Mouse (Mus musculus): ENCODE results near the gene Gpsm2. TPM values are rescaled to one million over a fixed set of nuclear protein-coding genes. Genes with fewer than 3 reads are reported as not detected.

Gpsm2 gene
- polyA plus RNA-seq, 1 experiment from 2014 or later, result 27.5 TPM

GRCm38 (mm10) chr3:108751061-108751460 is 29.0 kb upstream of the Gpsm2 start:
- H3K4me1 ChIP-seq (ENCODE audit: control insufficient read depth in 2 of 2, insufficient read depth in 2 of 2, low read length in 2 of 2), result no peaks in the 10 kb centered on the region
- no peak for ATAC-seq (ENCODE audit: insufficient number of reproducible peaks, insufficient read depth, low FRiP score, low read depth)

DNA sequence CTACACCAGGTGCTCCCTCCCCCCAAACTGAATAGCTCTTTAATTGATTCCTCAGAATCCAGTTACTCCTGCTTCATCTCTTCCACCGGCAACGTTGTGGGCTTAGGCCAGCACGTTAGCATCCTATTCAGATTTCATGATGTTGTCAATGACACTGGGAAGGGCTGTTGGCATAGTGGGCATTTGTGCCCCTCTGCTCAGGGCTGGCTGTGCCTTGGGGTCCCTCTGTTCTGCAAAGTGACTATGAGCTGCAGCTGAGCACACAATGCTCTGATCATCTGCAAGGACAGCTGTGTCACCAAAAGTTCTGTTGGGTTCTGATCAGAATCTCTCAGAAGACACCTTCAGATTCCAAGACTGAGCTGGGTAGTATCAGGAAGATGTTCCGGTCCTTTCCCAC is 22.0 kb upstream of the Gpsm2 start:
- Histone ChIP-seq H3K27me3 (ENCODE audit: control insufficient read depth, insufficient read depth, low read length) (no peaks in the 10 kb centered on the region), H3K9ac (ENCODE audit: low read length) (no peak overlapping the region), H3K4me2 (ENCODE audit: low read length) (no peak overlapping the region), H3K4me1 (ENCODE audit: control insufficient read depth in 2 of 2, insufficient read depth in 2 of 2, low read length in 2 of 2) (no peaks in the 10 kb centered on the region; a peak in 1 of 4 replicates), H3K4me3 (ENCODE audit: control insufficient read depth in 1 of 2, insufficient read depth in 1 of 2, low read depth in 1 of 2, low read length in 2 of 2) (no peak overlapping the region), H3K27ac (replicated peaks in 1 of 2; ENCODE audit: control insufficient read depth in 1 of 2, insufficient read depth in 1 of 2, low read depth in 2 of 2, low read length in 2 of 2) (no peak overlapping the region), H3K36me3 (ENCODE audit: control insufficient read depth, insufficient read depth, low read length) (no peaks in the 10 kb centered on the region), H3K9me3 (ENCODE audit: control insufficient read depth, low read length) (no peaks in the 10 kb centered on the region)
- no peak for ATAC-seq (ENCODE audit: insufficient number of reproducible peaks, insufficient read depth, low FRiP score, low read depth)
- 85% methylated on average over 4 of the region's 4 CpGs for WGBS

More at GRCm38 (mm10) chr3:108751061-108751460, 29.0 kb upstream of the Gpsm2 start:
- Histone ChIP-seq H3K9me3 (ENCODE audit: control insufficient read depth, low read length) (no peaks in the 10 kb centered on the region), H3K27me3 (ENCODE audit: control insufficient read depth, insufficient read depth, low read length) (no peaks in the 10 kb centered on the region), H3K36me3 (ENCODE audit: control insufficient read depth, insufficient read depth, low read length) (no peaks in the 10 kb centered on the region), H3K4me3 (ENCODE audit: control insufficient read depth in 1 of 2, insufficient read depth in 1 of 2, low read depth in 1 of 2, low read length in 2 of 2) (no peak overlapping the region), H3K27ac (replicated peaks in 1 of 2; ENCODE audit: control insufficient read depth in 1 of 2, insufficient read depth in 1 of 2, low read depth in 2 of 2, low read length in 2 of 2) (no peak overlapping the region), H3K9ac (ENCODE audit: low read length) (no peak overlapping the region), H3K4me2 (ENCODE audit: low read length) (no peak overlapping the region)
- 61% methylated on average over 6 of the region's 6 CpGs for WGBS

DNA sequence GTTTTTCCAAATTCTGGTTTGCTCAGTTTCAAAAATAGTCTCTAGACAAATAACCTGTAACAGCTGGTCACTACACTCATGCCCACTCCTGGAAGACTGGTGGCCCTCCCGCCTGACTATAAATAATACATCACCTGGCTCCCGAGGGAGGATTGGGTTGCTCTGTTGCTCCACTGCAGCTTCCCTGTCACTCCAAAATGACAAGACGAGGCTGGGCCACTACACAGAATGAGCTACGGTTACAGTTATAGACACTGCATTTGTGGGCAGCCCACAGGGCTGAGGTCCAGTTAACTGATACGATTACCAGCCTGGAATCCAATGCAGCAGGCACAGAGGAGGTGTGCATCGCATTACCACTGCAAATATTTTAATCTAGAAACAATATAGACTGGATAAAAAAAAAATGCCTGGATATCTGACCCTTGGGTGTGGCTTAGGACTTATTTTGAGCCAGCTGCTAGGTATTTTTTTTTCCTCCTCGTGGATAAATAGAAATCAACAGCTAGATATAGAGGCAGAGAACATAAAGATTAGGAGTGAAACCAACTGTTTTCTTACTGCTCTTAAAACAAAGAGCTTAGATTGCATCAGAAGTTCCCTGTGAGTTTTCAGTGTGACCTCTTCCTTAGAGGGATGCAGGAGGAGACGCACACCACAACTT is 17.1 kb upstream of the Gpsm2 start, which contains the start of gene Aknad1:
Gene Aknad1 (plus strand): TSS at position 614 of the 664 bp plus-strand sequence.
- H3K4me3 ChIP-seq (ENCODE audit: control insufficient read depth in 1 of 2, insufficient read depth in 1 of 2, low read depth in 1 of 2, low read length in 2 of 2), result no peak within 1 kb of the TSS
- H3K9me3 ChIP-seq (ENCODE audit: control insufficient read depth, low read length), result no peaks in the 10 kb centered on the region
- no peaks in the 10 kb centered on the region for H3K27me3 ChIP-seq (ENCODE audit: control insufficient read depth, insufficient read depth, low read length)
- no peak within 1 kb of the TSS for H3K9ac ChIP-seq (ENCODE audit: low read length)
- no peak within 1 kb of the TSS for H3K4me2 ChIP-seq (ENCODE audit: low read length)
- no peak for ATAC-seq (ENCODE audit: insufficient number of reproducible peaks, insufficient read depth, low FRiP score, low read depth)
- no peaks in the 10 kb centered on the region; a peak in 1 of 4 replicates for H3K4me1 ChIP-seq (ENCODE audit: control insufficient read depth in 2 of 2, insufficient read depth in 2 of 2, low read length in 2 of 2)
- no peaks in the 10 kb centered on the region for H3K36me3 ChIP-seq (ENCODE audit: control insufficient read depth, insufficient read depth, low read length)
- WGBS, result 46% methylated on average over 8 of the region's 8 CpGs
- H3K27ac ChIP-seq (replicated peaks in 1 of 2; ENCODE audit: control insufficient read depth in 1 of 2, insufficient read depth in 1 of 2, low read depth in 2 of 2, low read length in 2 of 2), result no peak within 1 kb of the TSS

DNA sequence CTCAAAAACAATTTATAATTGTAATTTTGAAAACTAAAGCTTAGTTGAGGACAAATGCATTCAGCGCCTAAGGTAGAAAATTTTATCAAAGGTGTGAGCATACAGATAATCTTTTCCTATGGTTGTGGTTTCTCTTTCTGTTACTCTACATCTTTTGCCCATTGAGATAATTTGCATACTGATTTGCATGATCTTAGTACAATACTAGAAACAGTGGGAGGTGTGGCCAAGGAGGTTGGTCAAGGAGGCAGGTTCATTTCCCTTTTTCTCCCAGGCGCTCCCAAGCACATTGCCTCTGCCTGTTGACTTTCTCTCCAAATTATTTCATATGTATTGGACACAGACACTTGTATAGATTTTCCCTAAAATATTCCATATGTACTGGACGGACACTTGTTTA is 15.7 kb upstream of the Gpsm2 start:
- Histone ChIP-seq H3K4me2 (ENCODE audit: low read length) (no peak overlapping the region), H3K4me3 (ENCODE audit: control insufficient read depth in 1 of 2, insufficient read depth in 1 of 2, low read depth in 1 of 2, low read length in 2 of 2) (no peak overlapping the region), H3K9ac (ENCODE audit: low read length) (no peak overlapping the region), H3K36me3 (ENCODE audit: control insufficient read depth, insufficient read depth, low read length) (no peaks in the 10 kb centered on the region), H3K27me3 (ENCODE audit: control insufficient read depth, insufficient read depth, low read length) (no peaks in the 10 kb centered on the region), H3K27ac (replicated peaks in 1 of 2; ENCODE audit: control insufficient read depth in 1 of 2, insufficient read depth in 1 of 2, low read depth in 2 of 2, low read length in 2 of 2) (no peak overlapping the region), H3K4me1 (ENCODE audit: control insufficient read depth in 2 of 2, insufficient read depth in 2 of 2, low read length in 2 of 2) (no peaks in the 10 kb centered on the region; a peak in 1 of 4 replicates), H3K9me3 (ENCODE audit: control insufficient read depth, low read length) (no peaks in the 10 kb centered on the region)
- 81% methylated on average over 3 of the region's 3 CpGs for WGBS
- no peak for ATAC-seq (ENCODE audit: insufficient number of reproducible peaks, insufficient read depth, low FRiP score, low read depth)

DNA sequence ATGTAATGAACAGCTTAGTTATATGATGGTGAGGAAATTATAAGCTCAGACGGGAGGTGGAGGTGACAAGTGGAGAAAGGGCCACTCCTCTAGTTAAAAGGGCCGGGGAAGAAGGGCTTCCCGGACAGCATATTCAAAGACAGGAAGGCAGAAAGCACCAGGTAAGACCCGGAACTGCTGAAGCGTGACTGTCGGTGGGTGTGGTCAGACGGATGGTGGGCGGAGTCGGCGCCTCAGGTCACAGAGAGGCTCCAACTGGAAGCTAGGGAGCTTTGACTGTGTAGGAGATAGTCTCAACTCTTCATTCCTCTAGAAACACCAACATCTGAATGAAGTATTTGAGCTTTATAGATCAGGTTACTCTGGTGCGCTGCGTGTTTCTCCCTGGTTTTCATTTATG is 8.2 kb upstream of the Gpsm2 start:
- no peak for ATAC-seq (ENCODE audit: insufficient number of reproducible peaks, insufficient read depth, low FRiP score, low read depth)
- Histone ChIP-seq H3K27ac (replicated peaks in 1 of 2; ENCODE audit: control insufficient read depth in 1 of 2, insufficient read depth in 1 of 2, low read depth in 2 of 2, low read length in 2 of 2) (no peak overlapping the region), H3K27me3 (ENCODE audit: control insufficient read depth, insufficient read depth, low read length) (no peaks in the 10 kb centered on the region), H3K9ac (ENCODE audit: low read length) (no peak overlapping the region), H3K4me2 (ENCODE audit: low read length) (no peak overlapping the region), H3K9me3 (ENCODE audit: control insufficient read depth, low read length) (no peaks in the 10 kb centered on the region), H3K4me3 (ENCODE audit: control insufficient read depth in 1 of 2, insufficient read depth in 1 of 2, low read depth in 1 of 2, low read length in 2 of 2) (no peak overlapping the region), H3K4me1 (ENCODE audit: control insufficient read depth in 2 of 2, insufficient read depth in 2 of 2, low read length in 2 of 2) (peaks cover 0 to 2% of the 10 kb centered on the region in 2 experiments; a peak in 2 of 4 replicates), H3K36me3 (ENCODE audit: control insufficient read depth, insufficient read depth, low read length) (no peaks in the 10 kb centered on the region)
- 30% methylated on average over 12 of the region's 12 CpGs for WGBS

DNA sequence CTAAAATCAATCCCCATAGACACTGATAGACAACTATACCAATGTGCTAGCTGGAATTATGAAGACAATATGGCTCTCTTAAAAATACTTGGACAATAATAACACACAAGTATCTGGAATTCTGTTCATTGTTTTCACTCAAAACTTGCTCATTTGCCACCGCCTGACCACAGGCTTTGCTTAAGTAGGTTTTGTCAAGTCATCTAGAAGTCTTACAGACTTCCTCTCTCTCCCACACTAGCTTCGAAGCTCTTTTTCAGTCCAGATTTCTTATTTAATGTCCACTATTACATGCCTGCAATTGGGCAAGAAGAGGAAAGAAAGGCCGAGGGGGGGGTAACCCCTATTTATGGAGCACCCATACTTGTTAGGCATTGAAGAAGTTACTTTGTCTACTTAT is 5.7 kb upstream of the Gpsm2 start:
- H3K9ac ChIP-seq (ENCODE audit: low read length), result no peak overlapping the region
- 76% methylated on average over 3 of the region's 3 CpGs for WGBS
- no peak overlapping the region for H3K27ac ChIP-seq (replicated peaks in 1 of 2; ENCODE audit: control insufficient read depth in 1 of 2, insufficient read depth in 1 of 2, low read depth in 2 of 2, low read length in 2 of 2)
- no peaks in the 10 kb centered on the region for H3K9me3 ChIP-seq (ENCODE audit: control insufficient read depth, low read length)
- H3K4me1 ChIP-seq (ENCODE audit: control insufficient read depth in 2 of 2, insufficient read depth in 2 of 2, low read length in 2 of 2), result peaks cover 0 to 2% of the 10 kb centered on the region in 2 experiments; a peak in 2 of 4 replicates
- H3K36me3 ChIP-seq (ENCODE audit: control insufficient read depth, insufficient read depth, low read length), result no peaks in the 10 kb centered on the region
- no peak for ATAC-seq (ENCODE audit: insufficient number of reproducible peaks, insufficient read depth, low FRiP score, low read depth)
- H3K4me2 ChIP-seq (ENCODE audit: low read length), result no peak overlapping the region
- H3K4me3 ChIP-seq (ENCODE audit: control insufficient read depth in 1 of 2, insufficient read depth in 1 of 2, low read depth in 1 of 2, low read length in 2 of 2), result no peak overlapping the region
- H3K27me3 ChIP-seq (ENCODE audit: control insufficient read depth, insufficient read depth, low read length), result no peaks in the 10 kb centered on the region

GRCm38 (mm10) chr3:108727344-108727743 is 5.2 kb upstream of the Gpsm2 start:
- ATAC-seq (ENCODE audit: insufficient number of reproducible peaks, insufficient read depth, low FRiP score, low read depth), result no peak
- Histone ChIP-seq H3K4me3 (ENCODE audit: control insufficient read depth in 1 of 2, insufficient read depth in 1 of 2, low read depth in 1 of 2, low read length in 2 of 2) (no peak overlapping the region), H3K4me2 (ENCODE audit: low read length) (no peak overlapping the region), H3K9ac (ENCODE audit: low read length) (no peak overlapping the region), H3K4me1 (ENCODE audit: control insufficient read depth in 2 of 2, insufficient read depth in 2 of 2, low read length in 2 of 2) (peaks cover 0 to 2% of the 10 kb centered on the region in 2 experiments; a peak in 2 of 4 replicates), H3K27me3 (ENCODE audit: control insufficient read depth, insufficient read depth, low read length) (no peaks in the 10 kb centered on the region), H3K27ac (replicated peaks in 1 of 2; ENCODE audit: control insufficient read depth in 1 of 2, insufficient read depth in 1 of 2, low read depth in 2 of 2, low read length in 2 of 2) (no peak overlapping the region), H3K36me3 (ENCODE audit: control insufficient read depth, insufficient read depth, low read length) (no peaks in the 10 kb centered on the region), H3K9me3 (ENCODE audit: control insufficient read depth, low read length) (no peaks in the 10 kb centered on the region)

GRCm38 (mm10) chr3:108726413-108726812 is 4.3 kb upstream of the Gpsm2 start:
- WGBS, result 85% methylated on average over 7 of the region's 7 CpGs
- no peaks in the 10 kb centered on the region for H3K36me3 ChIP-seq (ENCODE audit: control insufficient read depth, insufficient read depth, low read length)
- no peaks in the 10 kb centered on the region for H3K9me3 ChIP-seq (ENCODE audit: control insufficient read depth, low read length)
- H3K27me3 ChIP-seq (ENCODE audit: control insufficient read depth, insufficient read depth, low read length), result no peaks in the 10 kb centered on the region
- no peak for ATAC-seq (ENCODE audit: insufficient number of reproducible peaks, insufficient read depth, low FRiP score, low read depth)
- no peak overlapping the region for H3K27ac ChIP-seq (replicated peaks in 1 of 2; ENCODE audit: control insufficient read depth in 1 of 2, insufficient read depth in 1 of 2, low read depth in 2 of 2, low read length in 2 of 2)
- H3K9ac ChIP-seq (ENCODE audit: low read length), result no peak overlapping the region
- H3K4me1 ChIP-seq (ENCODE audit: control insufficient read depth in 2 of 2, insufficient read depth in 2 of 2, low read length in 2 of 2), result peaks cover 0 to 2% of the 10 kb centered on the region in 2 experiments; a peak in 2 of 4 replicates
- H3K4me2 ChIP-seq (ENCODE audit: low read length), result no peak overlapping the region
- no peak overlapping the region for H3K4me3 ChIP-seq (ENCODE audit: control insufficient read depth in 1 of 2, insufficient read depth in 1 of 2, low read depth in 1 of 2, low read length in 2 of 2)

Measured in heart, embryonic 14.5 days (tissue).